Mouse (Mus musculus): ENCODE results near the gene Grn.

GRCm38 (mm10) chr11:102400513-102401084 is 29.5 kb upstream of the Grn start:
- TF ChIP-seq HCFC1 (IDR thresholded peaks at IDR 0.05; ENCODE audit: borderline replicate concordance, insufficient read depth, low read length) (no peak), CHD2 (IDR thresholded peaks at IDR 0.05; ENCODE audit: low read depth, low read length) (no peak), ZC3H11A (IDR thresholded peaks at IDR 0.05; ENCODE audit: borderline replicate concordance, low read depth, low read length) (no peak), MAFK (IDR thresholded peaks at IDR 0.05; ENCODE audit: insufficient read depth, low read depth, low read length) (no peak), ZNF384 (IDR thresholded peaks at IDR 0.05; ENCODE audit: low read depth, low read length) (no peak)
